Mouse (Mus musculus) E14TG2a.4 (cell line): ENCODE data around the gene Gcn1l1.

Source experiments
- CTCF ChIP-seq: conservative IDR thresholded peaks from 2 replicates; pipeline ENCODE4 v1.5.1; 2014; ENCODE audit warnings: low read length
- NANOG ChIP-seq: IDR thresholded peaks from 2 replicates; pipeline ENCODE4 v1.6.1; 2014; ENCODE audit warnings: borderline replicate concordance, low read length, mixed read lengths

- no peak for TF ChIP-seq CTCF
- TF ChIP-seq NANOG = no peak
Observed at GRCm38 (mm10) chr5:115563771-115564585, 1.1 kb upstream of the Gcn1l1 start.
